Mouse (Mus musculus) cerebral cortex, adult 2 months (tissue): Measurements from ENCODE around the gene Mrpl1.

Experiments used
- WGBS: fragments of 180-500 bp; shearing (Covaris S2); methylation state at CpG from one replicate; pipeline ENCODE4 v1.1.7; 2018; 5-methylcytosine and 5-hydroxymethylcytosine counted together

Gene Mrpl1

GRCm38 (mm10) chr5:96308645-96309044, 99.4 kb downstream of the Mrpl1 start:
- WGBS: 67% methylated on average over 5 of the region's 5 CpGs

DNA sequence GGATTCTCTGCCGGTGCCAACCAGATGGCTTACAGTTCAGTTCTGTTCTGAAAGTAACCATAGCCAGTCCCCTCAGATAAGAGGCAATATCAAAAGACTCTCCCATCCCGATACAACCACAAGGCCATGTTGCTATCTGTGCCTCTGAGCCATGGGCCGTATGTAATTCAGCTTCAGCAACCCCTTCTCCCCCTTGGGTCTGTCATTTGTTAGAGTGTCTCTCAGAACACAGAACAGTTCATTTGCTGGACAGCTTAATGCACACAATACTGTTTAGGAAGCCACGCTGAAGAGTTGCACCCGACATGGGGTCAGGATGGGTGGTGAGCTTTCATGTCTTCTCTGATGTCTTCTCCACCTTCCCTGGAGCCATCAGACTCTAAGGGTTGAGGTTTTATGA, 100.3 kb downstream of the Mrpl1 start:
- 95% methylated on average over 5 of the region's 5 CpGs for WGBS

DNA sequence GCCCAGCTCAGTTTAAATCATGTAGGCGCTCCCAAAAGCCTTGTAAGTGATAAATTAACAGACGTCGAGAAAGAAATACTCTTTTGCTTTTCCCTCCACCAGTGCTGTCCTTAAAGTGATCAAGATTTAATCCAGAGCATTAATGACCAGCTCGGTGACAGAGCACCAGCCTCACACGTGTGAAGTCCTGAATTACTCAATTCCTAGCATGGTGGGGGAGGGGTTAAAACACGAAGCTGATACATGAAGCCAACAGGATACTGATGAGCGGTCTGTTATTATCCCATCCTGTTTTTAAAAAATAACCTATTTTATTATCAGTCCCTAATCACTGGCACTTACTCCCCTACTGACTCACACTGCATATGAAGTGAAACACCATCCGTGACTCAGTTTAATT, 102.4 kb downstream of the Mrpl1 start:
- WGBS: 82% methylated on average over 8 of the region's 8 CpGs
